Mouse (Mus musculus): ENCODE measurements at regions not wholly inside any gene's neighbourhood (a gene's known extent, or its start where the extent isn't known, plus 50 kb on each side); places are given as distances from the start of the nearest gene placed in this dataset.

DNA sequence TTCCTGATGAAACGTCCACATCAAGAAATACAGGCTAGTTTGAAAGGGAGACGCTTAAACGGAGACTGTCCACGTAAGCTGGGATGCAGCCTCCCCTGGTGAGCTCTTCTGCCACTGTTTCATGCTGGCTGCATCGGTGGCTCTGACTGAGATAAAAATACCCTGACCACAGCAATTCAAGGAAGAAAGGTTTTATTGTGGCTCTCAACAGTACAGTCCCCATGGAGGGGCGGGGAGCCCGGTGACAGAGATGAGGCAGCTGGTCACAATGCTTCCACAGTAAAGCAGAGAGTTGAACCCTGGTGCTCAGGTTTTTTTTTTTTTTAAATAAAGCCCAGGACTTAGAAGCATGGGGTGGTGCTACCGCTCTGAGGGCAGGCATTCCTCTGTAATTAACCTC is 622.7 kb upstream of the Fam19a5 start:
- TF ChIP-seq GATA1 (IDR thresholded peaks at IDR 0.05; ENCODE audit: borderline replicate concordance, low read length) (no peak), FLI1 (IDR thresholded peaks at IDR 0.05; ENCODE audit: low read length) (no peak)
